Mouse (Mus musculus) spleen, adult 12 weeks (tissue): Measurements from ENCODE around the gene Plscr4.

Source experiments
- DNase-seq: peaks from one replicate; pipeline ENCODE4 v3.0.0; 2022; ENCODE audit warnings: low spot score

Plscr4 gene

DNA sequence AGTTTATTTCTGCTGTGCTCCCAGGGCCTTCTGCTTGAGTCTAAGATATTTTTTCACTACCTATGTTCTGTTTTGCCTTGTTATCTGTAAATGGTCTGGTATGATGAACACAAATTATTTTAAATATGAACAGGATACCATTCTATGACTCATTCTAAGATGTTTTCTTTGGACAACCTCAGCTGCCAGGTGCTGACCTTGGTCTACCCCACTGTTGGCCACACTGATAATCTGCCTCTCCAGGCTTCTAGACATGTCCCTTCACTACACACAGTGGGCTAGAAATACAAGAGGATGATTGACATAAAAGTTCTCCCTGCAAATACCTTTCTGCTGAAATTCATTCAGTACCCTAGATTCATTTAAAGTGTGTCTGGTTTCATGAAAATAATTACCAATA, 54.5 kb downstream of the Plscr4 start:
- DNase-seq = no peak

GRCm38 (mm10) chr9:92517036-92517435, 59.9 kb downstream of the Plscr4 start:
- no peak for DNase-seq

DNA sequence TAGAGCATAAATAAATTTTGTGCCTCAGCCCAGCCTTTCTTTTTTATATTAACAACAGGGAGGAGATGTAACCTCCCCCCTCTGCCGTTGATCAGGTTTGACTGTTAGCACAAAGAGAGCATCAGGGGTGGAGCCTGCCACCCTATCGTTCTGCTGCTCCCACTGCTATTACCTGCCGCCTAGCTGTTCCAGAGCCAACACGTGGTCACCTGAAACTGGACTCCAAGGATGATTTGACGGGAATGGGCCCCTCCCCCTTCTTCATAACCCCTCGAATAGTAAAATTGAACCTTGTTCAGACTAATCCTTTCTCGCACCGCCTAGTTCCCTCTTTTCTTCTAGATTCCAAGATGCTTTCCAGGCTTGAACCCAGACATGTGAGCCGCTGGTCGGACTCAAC, 63.6 kb downstream of the Plscr4 start:
- DNase-seq = no peak

DNA sequence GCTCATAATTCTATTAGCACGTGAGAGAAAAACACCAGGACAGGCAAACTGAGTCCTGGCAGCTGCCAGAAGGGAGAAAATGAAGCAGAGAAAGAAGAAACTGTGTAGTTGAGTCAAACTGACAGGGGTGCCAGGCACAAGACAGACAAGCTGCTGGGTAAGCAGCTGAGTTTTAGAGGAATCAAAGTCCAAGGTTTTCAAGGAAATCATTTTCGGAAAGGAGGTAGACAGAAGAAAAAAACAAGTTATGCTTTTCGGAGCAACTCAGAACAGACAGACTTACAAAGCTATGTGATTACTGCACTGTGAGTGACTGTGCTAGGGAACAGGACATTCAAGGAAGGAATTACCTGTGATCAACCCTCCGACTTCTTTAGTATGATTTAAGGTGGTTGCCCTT, 67.3 kb downstream of the Plscr4 start:
- DNase-seq = no peak

GRCm38 (mm10) chr9:92530055-92530454, 72.9 kb downstream of the Plscr4 start:
- DNase-seq = no peak

- DNase-seq = no peak
These were observed 80.6 kb downstream of the Plscr4 start for GRCm38 (mm10) chr9:92537735-92538134.

DNA sequence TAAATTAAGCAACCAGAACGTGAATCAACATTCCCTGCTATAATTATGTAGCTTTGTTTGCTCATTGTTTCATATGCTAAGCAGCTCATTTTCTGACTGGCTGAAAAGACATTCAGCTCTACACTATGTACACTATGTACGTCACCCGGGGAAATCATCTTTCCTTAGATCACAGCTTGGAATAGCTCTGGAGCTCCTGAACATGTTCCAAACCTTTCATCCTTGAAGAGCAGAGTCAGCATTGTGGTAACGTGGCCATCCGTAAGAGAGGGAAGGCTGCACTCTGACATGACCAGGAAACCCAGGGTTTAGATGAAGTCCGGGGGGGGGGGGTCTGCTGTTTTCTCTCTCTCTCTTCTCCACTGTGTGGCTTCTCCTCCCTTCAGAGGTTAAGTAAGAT, 81.0 kb downstream of the Plscr4 start:
- no peak for DNase-seq
